Mouse (Mus musculus): ENCODE measurements around the gene Tenm4. TPM values are rescaled to one million over a fixed set of nuclear protein-coding genes. Genes with fewer than 3 reads are reported as not detected.

Tenm4 gene
- polyA plus RNA-seq, 1 experiment from 2014 or later: 16.8 TPM

- H3K9me3 ChIP-seq: no peaks in the 10 kb centered on the region
- no peak overlapping the region for H3K4me3 ChIP-seq
- H3K27me3 ChIP-seq (ENCODE audit: insufficient read depth, poor library complexity, severe bottlenecking): peaks cover 15% of the 10 kb centered on the region; the same call in 1 of the 2 replicates
- H3K27ac ChIP-seq: peak overlapping the region; percentile 64; the same call in 1 of the 2 replicates
- H3K36me3 ChIP-seq: no peaks in the 10 kb centered on the region
- H3K4me1 ChIP-seq: peaks cover 26% of the 10 kb centered on the region
- no peak for DNase-seq (ENCODE audit: low spot score)
These were observed 416.4 kb downstream of the Tenm4 start for GRCm38 (mm10) chr7:96587403-96587802.

GRCm38 (mm10) chr7:96588567-96588966, 417.5 kb downstream of the Tenm4 start:
- no peak for DNase-seq (ENCODE audit: low spot score)
- Histone ChIP-seq H3K36me3 (no peaks in the 10 kb centered on the region), H3K4me3 (no peak overlapping the region), H3K4me1 (peaks cover 26% of the 10 kb centered on the region), H3K27me3 (ENCODE audit: insufficient read depth, poor library complexity, severe bottlenecking) (peaks cover 19% of the 10 kb centered on the region; the same call in 1 of the 2 replicates), H3K9me3 (no peaks in the 10 kb centered on the region), H3K27ac (no peak overlapping the region)
- WGBS: 89% methylated on average over 6 of the region's 6 CpGs

- DNase-seq (ENCODE audit: low spot score): no peak
- H3K36me3 ChIP-seq: no peaks in the 10 kb centered on the region
- H3K9me3 ChIP-seq: no peaks in the 10 kb centered on the region
- no peak overlapping the region for H3K4me3 ChIP-seq
- H3K27me3 ChIP-seq (ENCODE audit: insufficient read depth, poor library complexity, severe bottlenecking): peaks cover 8% of the 10 kb centered on the region; the same call in 1 of the 2 replicates
- whole genome bisulfite sequencing: 77% methylated on average over 9 of the region's 9 CpGs
- peaks cover 14% of the 10 kb centered on the region; the same call in 1 of the 2 replicates for H3K4me1 ChIP-seq
- H3K27ac ChIP-seq: no peak overlapping the region
These were observed 424.7 kb downstream of the Tenm4 start for GRCm38 (mm10) chr7:96595535-96596295.

GRCm38 (mm10) chr7:96596402-96597195, 425.6 kb downstream of the Tenm4 start:
- H3K4me1 ChIP-seq: peaks cover 16% of the 10 kb centered on the region; the same call in 1 of the 2 replicates
- no peaks in the 10 kb centered on the region for H3K36me3 ChIP-seq
- H3K4me3 ChIP-seq: no peak overlapping the region
- WGBS: 52% methylated on average over 9 of the region's 9 CpGs
- DNase-seq (ENCODE audit: low spot score): no peak
- H3K27me3 ChIP-seq (ENCODE audit: insufficient read depth, poor library complexity, severe bottlenecking): 0 out of 2 replicates have a peak, but pooled peaks cover 4% of the 10 kb centered on the region
- H3K27ac ChIP-seq: no peak overlapping the region
- no peaks in the 10 kb centered on the region for H3K9me3 ChIP-seq

- Histone ChIP-seq H3K36me3 (no peaks in the 10 kb centered on the region), H3K27ac (no peak overlapping the region), H3K27me3 (ENCODE audit: insufficient read depth, poor library complexity, severe bottlenecking) (0 out of 2 replicates have a peak, but pooled peaks cover 2% of the 10 kb centered on the region), H3K4me3 (no peak overlapping the region), H3K4me1 (peaks cover 16% of the 10 kb centered on the region; the same call in 1 of the 2 replicates), H3K9me3 (no peaks in the 10 kb centered on the region)
- WGBS: 92% methylated on average over 4 of the region's 4 CpGs
- no peak for DNase-seq (ENCODE audit: low spot score)
These were observed 426.8 kb downstream of the Tenm4 start for GRCm38 (mm10) chr7:96597871-96598270.

- no peak overlapping the region for H3K4me3 ChIP-seq
- H3K4me1 ChIP-seq: peaks cover 18% of the 10 kb centered on the region; the same call in 1 of the 2 replicates
- H3K36me3 ChIP-seq: no peaks in the 10 kb centered on the region
- no peak for DNase-seq (ENCODE audit: low spot score)
- no peak overlapping the region for H3K27ac ChIP-seq
- 72% methylated on average over 3 of the region's 3 CpGs for WGBS
- no peaks in the 10 kb centered on the region for H3K9me3 ChIP-seq
- H3K27me3 ChIP-seq (ENCODE audit: insufficient read depth, poor library complexity, severe bottlenecking): peaks cover 4% of the 10 kb centered on the region; the same call in 1 of the 2 replicates
These were observed 428.0 kb downstream of the Tenm4 start for GRCm38 (mm10) chr7:96599081-96599480.

- no peak overlapping the region for H3K27ac ChIP-seq
- DNase-seq (ENCODE audit: low spot score): no peak
- no peak overlapping the region for H3K4me3 ChIP-seq
- peaks cover 21% of the 10 kb centered on the region; the same call in 1 of the 2 replicates for H3K4me1 ChIP-seq
- WGBS: 14% methylated on average over 2 of the region's 5 CpGs
- H3K27me3 ChIP-seq (ENCODE audit: insufficient read depth, poor library complexity, severe bottlenecking): peaks cover 16% of the 10 kb centered on the region
- H3K36me3 ChIP-seq: no peaks in the 10 kb centered on the region
- no peaks in the 10 kb centered on the region for H3K9me3 ChIP-seq
These were observed 429.4 kb downstream of the Tenm4 start for GRCm38 (mm10) chr7:96600381-96600941.

GRCm38 (mm10) chr7:96604091-96604745, 433.2 kb downstream of the Tenm4 start:
- Histone ChIP-seq H3K36me3 (no peaks in the 10 kb centered on the region), H3K4me3 (no peak overlapping the region), H3K9me3 (no peaks in the 10 kb centered on the region), H3K27ac (no peak overlapping the region), H3K27me3 (ENCODE audit: insufficient read depth, poor library complexity, severe bottlenecking) (peaks cover 37% of the 10 kb centered on the region), H3K4me1 (peaks cover 15% of the 10 kb centered on the region; the same call in 1 of the 2 replicates)
- no peak for DNase-seq (ENCODE audit: low spot score)
- WGBS: 65% methylated on average over 3 of the region's 3 CpGs

GRCm38 (mm10) chr7:96605316-96605715, 434.3 kb downstream of the Tenm4 start:
- DNase-seq (ENCODE audit: low spot score): no peak
- WGBS: 79% methylated on average over 2 of the region's 2 CpGs
- H3K4me1 ChIP-seq: peaks cover 12% of the 10 kb centered on the region
- H3K36me3 ChIP-seq: no peaks in the 10 kb centered on the region
- H3K9me3 ChIP-seq: no peaks in the 10 kb centered on the region
- peaks cover 41% of the 10 kb centered on the region for H3K27me3 ChIP-seq (ENCODE audit: insufficient read depth, poor library complexity, severe bottlenecking)
- no peak overlapping the region for H3K4me3 ChIP-seq
- H3K27ac ChIP-seq: no peak overlapping the region

- Histone ChIP-seq H3K27ac (no peak overlapping the region), H3K4me3 (no peak overlapping the region), H3K36me3 (no peaks in the 10 kb centered on the region), H3K27me3 (ENCODE audit: insufficient read depth, poor library complexity, severe bottlenecking) (peaks cover 38% of the 10 kb centered on the region), H3K4me1 (peaks cover 5% of the 10 kb centered on the region; the same call in 1 of the 2 replicates), H3K9me3 (no peaks in the 10 kb centered on the region)
- DNase-seq (ENCODE audit: low spot score): no peak
- 54% methylated on average over 10 of the region's 10 CpGs for WGBS
These were observed 439.0 kb downstream of the Tenm4 start for GRCm38 (mm10) chr7:96609854-96610586.

GRCm38 (mm10) chr7:96617371-96617770, 446.3 kb downstream of the Tenm4 start:
- Histone ChIP-seq H3K9me3 (no peaks in the 10 kb centered on the region), H3K4me1 (0 out of 2 replicates have a peak, but pooled peaks cover 5% of the 10 kb centered on the region), H3K27me3 (ENCODE audit: insufficient read depth, poor library complexity, severe bottlenecking) (no peaks in the 10 kb centered on the region; the same call in 1 of the 2 replicates), H3K4me3 (no peak overlapping the region), H3K36me3 (no peaks in the 10 kb centered on the region), H3K27ac (no peak overlapping the region)
- WGBS: 75% methylated on average over 2 of the region's 2 CpGs
- no peak for DNase-seq (ENCODE audit: low spot score)

All from heart, embryonic 10.5 days (tissue).